Mouse (Mus musculus) forebrain, postnatal 0 days (tissue): ENCODE data around the gene Gas7. TPM values are rescaled to one million over a fixed set of nuclear protein-coding genes. Genes with fewer than 3 reads are reported as not detected.

Experiments used
- ATAC-seq: fragments of 200-750 bp; cut with Nextera tagmentation; 2 replicates; pipeline ENCODE4 v1.8.0; 2017; ENCODE audit warnings: mild to moderate bottlenecking, moderate library complexity
- DNase-seq: peaks from one replicate; pipeline ENCODE4 v3.0.0-alpha.2; 2015
- H3K27ac ChIP-seq: fragments of 300-500 bp; sonication (generic); 2 replicates; pipeline ENCODE4 v1.5.1; 2014; ENCODE audit warnings: low read depth, mild to moderate bottlenecking, antibody characterized with exemption, low read length, moderate library complexity, mixed read lengths
- H3K27me3 ChIP-seq: fragments of 300-500 bp; sonication (generic); 2 replicates; pipeline ENCODE4 v1.6.1; 2014; ENCODE audit warnings: mild to moderate bottlenecking, low read length, mixed read lengths; ENCODE audit not compliant: insufficient read depth
- H3K36me3 ChIP-seq: fragments of 300-500 bp; sonication (generic); 2 replicates; pipeline ENCODE4 v1.6.1; 2014; ENCODE audit warnings: mild to moderate bottlenecking, moderate library complexity; ENCODE audit not compliant: insufficient read depth
- H3K4me1 ChIP-seq: fragments of 300-500 bp; sonication (generic); 2 replicates; pipeline ENCODE4 v1.6.1; 2014; ENCODE audit warnings: antibody characterized with exemption; ENCODE audit not compliant: insufficient read depth
- H3K4me2 ChIP-seq: fragments of 300-500 bp; sonication (generic); 2 replicates; pipeline ENCODE4 v1.6.1; 2014; ENCODE audit warnings: low read depth, mild to moderate bottlenecking, moderate library complexity
- H3K4me3 ChIP-seq: fragments of 300-500 bp; sonication (generic); 2 replicates; pipeline ENCODE4 v1.5.1; 2014; ENCODE audit warnings: low read depth, low read length, mixed read lengths
- H3K9ac ChIP-seq: fragments of 300-500 bp; sonication (generic); 2 replicates; pipeline ENCODE4 v1.6.1; 2014; ENCODE audit warnings: mild to moderate bottlenecking
- H3K9me3 ChIP-seq: fragments of 300-500 bp; sonication (generic); 2 replicates; pipeline ENCODE4 v1.6.1; 2016; ENCODE audit warnings: low read length
- CTCF ChIP-seq: sonication (generic); IDR thresholded peaks from 2 replicates; pipeline ENCODE4 v1.5.1; 2016; ENCODE audit warnings: antibody characterized with exemption, control low read depth, low read depth
- WGBS: fragments of 180-500 bp; shearing (Covaris S2); extraction: QIAGEN DNeasy Blood & Tissue Kit; methylation state at CpG from one replicate; pipeline ENCODE4 v1.1.7; 2014; 5-methylcytosine and 5-hydroxymethylcytosine counted together
- polyA plus RNA-seq: library from polyadenylated mRNA; unstranded; fragments of >200 nt; fragmentation: Nextera tagmentation; extraction: Ambion mirVana; gene quantifications from 2 replicates; pipeline ENCODE4 v1.2.1, GENCODE M21; 2015
- total RNA-seq: library from RNA; depleted of rRNA; stranded (reverse); fragments of >200 nt; gene quantifications from 2 replicates; pipeline ENCODE4 v1.2.3, GENCODE M21; 2014

Gas7 gene
- total and polyA plus RNA-seq, 2 experiments from 2014 or later = 124 to 176 TPM

DNA sequence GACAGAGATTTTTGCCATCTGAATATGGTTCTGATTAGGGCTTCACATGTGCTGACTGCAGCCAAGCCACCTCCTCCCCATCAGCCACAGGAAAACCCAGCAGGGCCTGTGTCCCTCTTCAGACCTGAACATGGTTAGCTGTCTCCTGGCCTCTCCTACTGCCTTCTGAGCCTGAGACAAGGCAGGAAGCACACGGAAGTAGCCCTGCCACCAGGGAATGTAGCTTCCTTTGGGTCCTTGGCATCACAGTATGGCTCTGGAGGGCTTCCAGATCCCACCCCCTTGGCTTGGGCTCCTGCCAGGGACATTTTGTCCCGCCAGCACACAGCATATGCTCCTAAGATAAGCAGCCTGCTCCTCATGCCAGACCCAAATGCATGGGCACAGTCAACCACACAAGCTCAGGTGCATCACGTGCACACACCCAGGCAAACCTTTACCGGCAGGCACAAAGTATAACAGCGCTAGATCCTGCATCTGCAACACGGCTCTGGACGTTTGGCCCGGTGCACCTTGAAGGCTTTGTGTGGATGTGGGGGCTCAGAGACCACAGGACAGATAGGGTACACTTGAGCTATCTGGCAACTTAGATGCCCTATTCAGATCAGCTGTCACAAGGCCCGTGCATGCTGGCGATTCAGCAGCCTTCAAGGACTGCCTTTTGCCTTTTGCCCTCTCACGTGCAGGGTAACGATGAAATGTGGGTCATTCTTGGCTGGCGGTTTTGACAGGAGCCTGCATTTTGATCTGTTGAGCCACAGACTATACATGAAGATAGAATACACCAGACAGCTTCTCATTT, 212.5 kb downstream of the Gas7 start:
- Histone ChIP-seq H3K36me3 (peaks cover 23% of the 10 kb centered on the region; the same call in 1 of the 2 replicates), H3K4me1 (peaks cover 9% of the 10 kb centered on the region; the same call in 1 of the 2 replicates), H3K9me3 (no peaks in the 10 kb centered on the region), H3K27ac (peak overlapping the region; percentile 15; the same call in 1 of the 2 replicates), H3K27me3 (no peaks in the 10 kb centered on the region), H3K4me2 (no peak overlapping the region), H3K9ac (no peak overlapping the region), H3K4me3 (no peak overlapping the region)
- WGBS = 49% methylated on average over 13 of the region's 13 CpGs
- ATAC-seq (peak; percentile 47), DNase-seq (peak; percentile 82)
- TF ChIP-seq CTCF = no peak

DNA sequence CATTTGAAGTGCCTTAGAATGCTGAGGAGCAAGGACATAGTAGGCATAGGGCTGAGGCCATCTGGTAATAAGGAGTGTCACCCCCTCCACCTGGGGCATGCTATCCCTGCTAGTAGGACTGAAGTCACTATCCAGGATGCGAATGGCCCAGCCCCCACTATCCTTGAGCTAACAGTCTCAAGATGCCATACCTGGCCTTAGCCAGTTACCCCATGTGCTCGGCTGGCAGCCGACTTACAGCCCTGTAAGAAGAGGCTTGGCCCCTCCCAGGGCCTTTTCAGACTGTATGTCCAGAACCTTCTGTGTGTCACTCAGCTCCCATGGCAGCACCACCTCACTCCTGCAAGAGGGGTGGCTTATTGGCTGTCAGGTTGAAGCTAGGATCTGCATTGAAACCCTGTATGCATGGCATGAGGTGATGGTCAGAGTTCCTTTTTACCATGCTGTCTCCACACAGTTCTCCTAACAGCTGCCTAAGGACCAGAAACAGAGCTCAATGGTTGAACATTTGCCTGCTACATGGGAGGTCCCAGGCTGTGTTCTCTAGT, 213.3 kb downstream of the Gas7 start:
- Histone ChIP-seq H3K4me2 (no peak overlapping the region), H3K9ac (no peak overlapping the region), H3K4me1 (peaks cover 9% of the 10 kb centered on the region; the same call in 1 of the 2 replicates), H3K9me3 (no peaks in the 10 kb centered on the region), H3K4me3 (no peak overlapping the region), H3K36me3 (peaks cover 21% of the 10 kb centered on the region; the same call in 1 of the 2 replicates), H3K27me3 (no peaks in the 10 kb centered on the region), H3K27ac (no peak overlapping the region)
- ATAC-seq (no peak), DNase-seq (no peak)
- TF ChIP-seq CTCF = no peak
- 84% methylated on average over 3 of the region's 3 CpGs for WGBS

DNA sequence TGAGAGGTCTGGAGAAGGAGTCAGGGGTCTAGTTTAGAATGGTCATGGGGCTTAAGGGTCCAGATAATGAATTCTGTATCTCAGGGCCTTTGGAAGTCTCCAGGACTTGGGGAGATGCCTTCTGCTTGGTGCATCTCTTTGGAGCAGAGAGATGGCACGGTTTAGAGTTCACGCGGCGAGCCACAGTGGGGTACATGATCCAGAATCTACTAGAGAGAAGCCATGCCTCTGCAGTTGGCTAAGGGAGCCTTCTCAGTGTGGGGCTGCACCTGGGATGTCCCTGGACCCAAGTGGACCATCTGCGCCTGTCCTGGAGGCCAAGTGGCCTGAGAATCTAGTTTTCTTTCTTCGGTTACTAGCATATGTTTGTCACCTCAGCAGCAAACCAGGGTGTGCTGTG, 214.8 kb downstream of the Gas7 start:
- Histone ChIP-seq H3K4me2 (no peak overlapping the region), H3K9ac (no peak overlapping the region), H3K4me3 (no peak overlapping the region), H3K4me1 (peaks cover 9% of the 10 kb centered on the region; the same call in 1 of the 2 replicates), H3K9me3 (no peaks in the 10 kb centered on the region), H3K27me3 (no peaks in the 10 kb centered on the region), H3K27ac (no peak overlapping the region), H3K36me3 (peaks cover 17% of the 10 kb centered on the region; the same call in 1 of the 2 replicates)
- no peak for DNase-seq
- 97% methylated on average over 6 of the region's 6 CpGs for WGBS
- TF ChIP-seq CTCF = no peak
- no peak for ATAC-seq

DNA sequence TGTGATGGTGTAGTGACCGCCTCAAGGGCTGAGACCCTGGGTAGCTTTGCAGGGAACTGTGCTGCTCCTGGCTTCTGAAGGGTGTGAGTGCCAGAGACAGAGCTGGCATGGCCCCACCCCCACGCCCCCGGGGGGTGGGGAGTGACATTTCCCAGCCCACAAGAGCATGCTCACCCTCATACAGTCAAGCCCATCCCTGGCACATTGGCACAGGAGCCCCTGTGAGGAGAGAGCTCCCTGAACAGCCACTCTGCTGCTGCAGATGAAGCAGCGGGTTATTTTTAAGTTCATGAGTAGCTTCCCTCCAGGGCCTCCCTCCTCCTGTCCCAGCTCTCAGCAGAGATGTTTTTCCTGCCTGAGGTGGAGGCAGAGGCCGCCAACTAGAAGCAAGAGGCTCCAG, 216.9 kb downstream of the Gas7 start:
- no peak for ATAC-seq
- no peaks in the 10 kb centered on the region for H3K9me3 ChIP-seq
- WGBS = 74% methylated on average over 5 of the region's 5 CpGs

DNA sequence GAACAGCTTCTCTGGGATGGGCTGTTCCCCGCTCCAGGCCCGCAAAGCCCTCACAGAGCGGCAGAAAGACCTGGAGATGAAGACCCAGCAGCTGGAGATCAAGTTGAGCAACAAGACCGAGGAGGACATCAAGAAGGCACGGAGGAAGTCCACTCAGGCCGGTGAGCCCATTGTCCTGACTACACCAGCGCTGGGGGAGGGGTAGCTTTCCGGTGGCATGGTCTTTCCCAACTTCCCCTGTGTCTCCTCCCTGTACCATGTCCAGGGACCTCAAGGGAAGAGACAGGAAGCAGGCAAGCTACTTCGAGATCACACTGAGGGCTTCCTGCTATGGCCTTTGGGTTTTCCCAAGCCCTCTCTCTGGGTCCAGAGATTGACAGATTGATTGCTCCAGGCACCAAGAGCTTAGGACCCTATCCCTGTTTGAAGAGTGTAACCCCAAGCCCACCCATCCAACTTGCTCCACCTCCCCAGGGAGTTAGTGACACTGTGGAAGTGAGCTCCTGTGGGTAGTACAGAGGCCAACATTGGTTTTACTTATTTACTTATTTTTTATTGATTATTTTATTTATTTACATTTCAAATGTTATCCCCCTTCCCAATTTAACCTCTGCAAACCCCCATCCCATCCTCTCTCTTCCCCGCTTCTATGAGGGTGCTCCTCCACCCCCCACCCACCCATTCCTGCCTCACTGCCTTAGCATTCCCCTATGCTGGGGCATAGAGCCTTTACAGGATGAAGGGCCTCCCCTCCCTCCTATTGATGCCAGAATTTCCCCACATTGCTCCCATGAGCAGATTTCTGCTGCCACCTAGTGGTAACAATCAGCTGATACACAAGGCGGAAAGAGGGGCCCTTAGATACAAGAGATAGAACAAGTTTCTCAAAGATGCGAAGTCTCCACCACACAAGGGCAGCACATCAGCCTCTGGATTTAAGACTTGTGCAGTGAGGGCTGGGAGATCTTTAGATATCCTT, 220.6 kb downstream of the Gas7 start:
- Histone ChIP-seq H3K36me3 (peaks cover 25% of the 10 kb centered on the region), H3K27ac (no peak overlapping the region), H3K4me1 (no peaks in the 10 kb centered on the region), H3K4me3 (no peak overlapping the region), H3K27me3 (no peaks in the 10 kb centered on the region), H3K4me2 (no peak overlapping the region), H3K9ac (no peak overlapping the region), H3K9me3 (no peaks in the 10 kb centered on the region)
- ATAC-seq (peak; percentile 89), DNase-seq (peak; percentile 90)
- 61% methylated on average over 12 of the region's 12 CpGs for WGBS
- peak; percentile 97 for TF ChIP-seq CTCF

More for the DNA sequence above, 216.9 kb downstream of the Gas7 start:
- H3K4me2 ChIP-seq = no peak overlapping the region
- DNase-seq = no peak
- no peak for TF ChIP-seq CTCF
- H3K9ac ChIP-seq = no peak overlapping the region
- H3K36me3 ChIP-seq = peaks cover 17% of the 10 kb centered on the region; the same call in 1 of the 2 replicates
- no peak overlapping the region for H3K27ac ChIP-seq
- H3K4me3 ChIP-seq = no peak overlapping the region
- H3K4me1 ChIP-seq = peaks cover 9% of the 10 kb centered on the region; the same call in 1 of the 2 replicates
- H3K27me3 ChIP-seq = no peaks in the 10 kb centered on the region

DNA sequence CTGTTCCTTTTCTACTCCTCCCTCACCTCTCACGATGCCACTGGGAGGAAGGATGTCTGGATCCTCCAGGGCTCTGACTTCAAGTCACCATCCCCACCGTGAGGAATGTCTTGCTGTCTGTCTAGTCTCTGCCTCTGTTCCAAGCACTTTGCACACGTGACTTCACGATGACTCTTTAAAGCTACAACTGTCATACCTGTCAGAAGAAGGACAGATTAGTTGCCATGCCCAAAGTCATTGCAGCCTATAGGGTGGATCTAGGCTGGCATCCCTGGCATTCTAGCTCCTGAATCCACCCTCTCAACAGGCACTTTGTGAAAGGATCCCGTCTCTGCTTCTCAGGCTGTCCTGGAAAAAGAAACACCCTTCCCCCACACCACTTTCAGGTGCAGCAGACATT, 224.1 kb downstream of the Gas7 start:
- no peak overlapping the region for H3K27ac ChIP-seq
- WGBS = 74% methylated on average over 5 of the region's 5 CpGs
- no peak overlapping the region for H3K4me3 ChIP-seq
- no peak for DNase-seq
- TF ChIP-seq CTCF = no peak
- H3K4me2 ChIP-seq = no peak overlapping the region
- peaks cover 26% of the 10 kb centered on the region for H3K36me3 ChIP-seq
- no peak overlapping the region for H3K9ac ChIP-seq
- ATAC-seq = no peak
- H3K4me1 ChIP-seq = no peaks in the 10 kb centered on the region
- H3K27me3 ChIP-seq = no peaks in the 10 kb centered on the region
- no peaks in the 10 kb centered on the region for H3K9me3 ChIP-seq
